Mouse (Mus musculus): ENCODE data around the gene Tmtc1. TPM values are rescaled to one million over a fixed set of nuclear protein-coding genes. Genes with fewer than 3 reads are reported as not detected.

The Tmtc1 gene
- total RNA-seq, 2 experiments from 2014 or later, result 32.5 to 33.4 TPM

DNA sequence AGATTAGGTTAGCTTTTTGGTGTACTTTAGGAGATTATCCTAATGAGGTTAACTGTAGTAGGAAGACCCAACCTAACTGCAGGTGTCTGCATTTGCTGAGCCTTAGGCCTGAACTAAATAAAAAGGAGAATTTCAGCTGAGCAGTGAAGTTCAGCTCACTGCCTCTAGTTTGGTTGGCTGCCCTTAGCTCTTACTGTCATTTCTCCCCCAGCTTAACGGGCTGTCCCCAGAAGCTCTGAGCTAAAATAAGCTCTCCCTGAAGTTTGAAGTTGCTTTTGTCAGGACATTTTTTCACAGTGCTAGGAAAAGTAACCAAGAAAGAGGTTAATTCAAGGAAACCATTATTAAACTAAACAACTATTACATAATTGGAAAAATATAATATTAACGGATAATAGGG lies 115.3 kb downstream of the Tmtc1 start:
- DNase-seq (ENCODE audit: extremely low spot score in 1 of 2, low spot score in 1 of 2), result no peak

DNA sequence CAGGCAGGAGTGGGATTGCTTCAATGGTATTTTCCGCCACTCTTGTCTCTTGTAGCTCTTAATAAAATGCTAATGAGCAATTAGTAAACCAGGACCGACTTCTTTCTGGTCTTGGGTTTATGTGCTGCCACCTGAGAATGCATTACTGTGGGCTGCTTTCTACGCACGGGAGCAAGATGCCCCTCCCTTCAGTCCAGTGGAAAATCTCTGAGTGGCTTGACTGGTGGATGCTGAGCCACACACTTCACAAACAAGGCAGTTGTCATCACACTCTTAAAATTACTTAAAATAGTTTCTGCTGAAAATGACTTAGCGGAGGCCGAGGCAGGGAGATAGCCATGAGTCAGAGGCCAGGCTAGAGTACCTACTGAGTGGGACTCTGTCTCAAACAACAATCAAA lies 116.1 kb downstream of the Tmtc1 start:
- DNase-seq (ENCODE audit: extremely low spot score in 1 of 2, low spot score in 1 of 2), result no peak

GRCm38 (mm10) chr6:148318736-148319135 lies 125.5 kb downstream of the Tmtc1 start:
- no peak for DNase-seq (ENCODE audit: extremely low spot score in 1 of 2, low spot score in 1 of 2)

DNA sequence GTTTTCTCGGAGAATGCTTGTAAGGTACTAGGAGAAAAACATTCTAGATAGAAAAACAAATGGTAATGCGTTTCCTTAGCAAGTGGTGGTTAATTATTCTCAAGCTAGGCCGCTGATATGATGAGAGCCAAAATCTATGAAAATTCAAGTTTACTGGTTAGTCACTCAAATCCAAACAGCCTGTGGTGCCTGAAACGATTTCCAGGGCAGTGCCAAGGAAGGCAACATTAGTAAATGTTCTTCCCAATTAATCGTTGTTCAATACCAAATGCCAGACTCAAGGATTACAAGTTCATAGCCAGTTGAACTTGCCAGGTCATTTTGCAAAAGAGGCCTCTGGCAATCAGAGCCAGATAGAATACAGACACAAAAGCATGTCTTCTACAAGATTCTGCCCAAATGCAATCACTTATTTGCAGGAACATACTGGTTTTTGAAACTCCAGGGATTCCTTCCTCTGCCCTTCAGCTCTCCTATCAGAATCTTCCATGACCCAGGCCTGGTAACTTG lies 128.6 kb downstream of the Tmtc1 start:
- no peak for DNase-seq (ENCODE audit: extremely low spot score in 1 of 2, low spot score in 1 of 2)

GRCm38 (mm10) chr6:148315106-148315505 lies 129.1 kb downstream of the Tmtc1 start:
- DNase-seq (ENCODE audit: extremely low spot score in 1 of 2, low spot score in 1 of 2), result no peak

DNA sequence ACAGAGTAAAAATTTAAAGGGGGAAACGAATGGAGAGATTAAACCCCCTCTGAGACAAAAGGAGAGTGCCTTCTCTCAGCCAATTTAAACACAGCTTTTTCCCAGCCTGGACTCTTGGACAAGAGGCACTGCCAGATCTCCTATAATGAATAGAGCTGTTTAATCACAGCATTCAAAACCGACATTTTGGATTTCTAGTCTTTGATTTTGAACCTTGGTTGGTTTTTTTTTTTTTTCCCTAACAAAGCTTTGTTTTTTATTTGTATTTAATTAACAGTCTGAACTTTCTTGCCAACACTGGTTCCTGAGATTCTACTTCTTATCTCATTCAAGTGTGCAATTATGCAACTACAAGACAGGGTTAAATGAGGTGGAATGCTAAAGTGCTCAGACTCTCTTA lies 133.2 kb downstream of the Tmtc1 start:
- no peak for DNase-seq (ENCODE audit: extremely low spot score in 1 of 2, low spot score in 1 of 2)

DNA sequence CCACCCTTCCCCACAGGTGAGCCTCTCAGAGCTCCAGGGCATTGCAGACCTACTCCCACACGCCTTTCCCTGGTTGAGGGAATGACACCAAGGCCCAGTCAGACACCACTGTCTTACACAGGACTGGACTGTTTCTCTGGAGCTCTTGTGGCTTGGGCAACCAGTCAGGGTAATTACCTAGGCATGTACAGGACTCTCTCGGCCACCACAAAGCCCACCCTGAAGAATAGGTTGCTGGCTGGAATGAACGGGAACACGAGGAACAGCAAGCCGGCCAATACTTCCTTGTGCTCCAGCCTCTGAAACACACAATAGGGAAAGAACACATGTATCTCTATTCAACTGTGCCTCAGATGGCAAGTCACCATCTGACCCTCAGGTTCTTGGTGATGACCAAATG lies 138.4 kb downstream of the Tmtc1 start:
- DNase-seq (ENCODE audit: extremely low spot score in 1 of 2, low spot score in 1 of 2), result no peak

- DNase-seq (ENCODE audit: extremely low spot score in 1 of 2, low spot score in 1 of 2), result no peak
These were observed 139.0 kb downstream of the Tmtc1 start for GRCm38 (mm10) chr6:148305191-148305590.

- DNase-seq (ENCODE audit: extremely low spot score in 1 of 2, low spot score in 1 of 2), result no peak
These were observed 141.9 kb downstream of the Tmtc1 start for GRCm38 (mm10) chr6:148302261-148302660.

DNA sequence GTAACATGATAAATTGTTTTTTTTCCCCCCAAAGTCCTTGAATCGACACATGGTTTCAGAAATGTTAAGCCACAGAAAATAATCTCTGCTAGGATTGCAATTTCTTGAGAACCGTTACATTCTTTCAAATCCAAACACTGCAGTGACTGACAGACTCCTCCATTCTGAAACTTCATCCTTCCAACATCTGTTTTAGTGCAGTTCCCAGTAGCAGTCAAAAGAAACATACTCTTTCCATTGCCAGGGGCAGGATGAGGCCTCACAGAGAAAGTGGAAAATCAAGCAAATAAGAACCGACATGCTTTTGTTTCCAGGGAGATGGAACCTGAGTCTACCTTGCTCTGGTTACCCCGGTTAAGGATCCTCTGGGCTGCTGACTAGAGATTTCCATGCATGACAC lies 147.1 kb downstream of the Tmtc1 start:
- no peak for DNase-seq (ENCODE audit: extremely low spot score in 1 of 2, low spot score in 1 of 2)

GRCm38 (mm10) chr6:148296418-148296817 lies 147.8 kb downstream of the Tmtc1 start:
- DNase-seq (ENCODE audit: extremely low spot score in 1 of 2, low spot score in 1 of 2), result no peak

DNA sequence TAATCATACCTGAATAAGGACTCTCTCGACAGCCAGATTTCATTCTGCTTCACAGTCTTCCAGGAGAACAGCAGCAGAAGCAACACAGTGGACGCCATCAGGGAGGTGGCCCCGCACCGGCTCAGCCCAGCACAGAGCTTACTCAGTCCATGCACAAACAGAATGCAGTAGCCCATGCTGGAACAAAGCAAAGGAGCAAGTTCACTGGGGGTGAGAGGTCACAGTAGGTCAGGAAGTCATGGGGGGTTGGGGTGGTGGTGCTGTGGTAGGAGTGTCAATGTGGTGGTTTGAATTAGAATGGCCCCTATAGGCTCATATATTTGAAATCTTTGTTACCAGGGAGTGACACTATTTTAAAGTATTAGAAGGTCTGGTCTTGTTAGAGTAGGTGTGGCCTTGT lies 149.7 kb downstream of the Tmtc1 start:
- DNase-seq (ENCODE audit: extremely low spot score in 1 of 2, low spot score in 1 of 2), result no peak

DNA sequence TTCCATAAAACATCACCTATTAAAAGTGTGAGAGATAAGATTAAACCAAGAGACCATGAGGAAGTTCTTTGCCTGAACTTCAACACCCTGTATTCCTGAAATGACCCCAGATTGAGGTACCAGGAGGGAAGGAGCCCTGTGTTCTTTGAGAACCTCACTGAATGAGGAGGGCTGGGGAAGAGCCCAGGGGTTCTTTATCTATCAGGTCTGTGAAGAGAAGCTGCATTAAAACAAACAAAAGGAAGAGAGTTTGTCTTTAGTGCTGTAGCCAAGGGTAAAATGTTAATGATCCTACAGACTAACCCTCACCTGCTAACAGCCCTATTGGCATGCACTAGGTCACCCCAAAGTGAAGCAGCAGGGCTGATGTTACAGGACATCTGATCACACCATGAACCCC lies 153.3 kb downstream of the Tmtc1 start:
- DNase-seq (ENCODE audit: extremely low spot score in 1 of 2, low spot score in 1 of 2), result no peak

DNA sequence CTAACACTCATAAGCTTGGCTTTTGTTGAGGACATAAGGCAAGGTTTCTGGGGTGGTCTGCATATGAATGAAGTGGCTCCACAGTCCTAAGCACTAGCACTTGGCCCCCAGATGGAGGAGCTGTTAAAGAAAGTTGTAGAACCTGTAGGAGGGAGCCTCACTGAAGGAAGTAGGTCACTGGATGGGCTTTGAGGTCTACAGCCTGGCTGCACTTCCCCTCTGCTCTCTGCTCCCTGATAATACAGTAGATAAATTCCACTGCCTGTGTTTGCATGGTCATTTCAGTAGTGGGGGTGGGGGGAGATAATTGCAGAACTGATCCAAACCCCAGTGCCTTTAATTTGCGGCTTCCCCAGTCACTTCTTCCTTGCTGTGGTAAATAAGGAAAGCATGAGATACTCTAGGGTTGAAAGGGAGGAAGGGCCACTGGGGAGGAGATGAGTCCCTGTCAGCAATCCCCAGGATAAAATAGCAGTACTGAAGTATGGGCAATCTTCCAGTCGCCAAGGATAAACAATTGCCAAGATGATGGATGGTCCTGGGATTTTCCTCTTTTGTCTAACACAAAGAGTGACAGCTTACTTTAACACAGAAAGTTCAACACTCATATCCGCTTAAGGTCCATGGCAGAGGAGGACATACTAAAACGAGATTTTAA lies 160.8 kb downstream of the Tmtc1 start:
- no peak for DNase-seq (ENCODE audit: extremely low spot score in 1 of 2, low spot score in 1 of 2)

DNA sequence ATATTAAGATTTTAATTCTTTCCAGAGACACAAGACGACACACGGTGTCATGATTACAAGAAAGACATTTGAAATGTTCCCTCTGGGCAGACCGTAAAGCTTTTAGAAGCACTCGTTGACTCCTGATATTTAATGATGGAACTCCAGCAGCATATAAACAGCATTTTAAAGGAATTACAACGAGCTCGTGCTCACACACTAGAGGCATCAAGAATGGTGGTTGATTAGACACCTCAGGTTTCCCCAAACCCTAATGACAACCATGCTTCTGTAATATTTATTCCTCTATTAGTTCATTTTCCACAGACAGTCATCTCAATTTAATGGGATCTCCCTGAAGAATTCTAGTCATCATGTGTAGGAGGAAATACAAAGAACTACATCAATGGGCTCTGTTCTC lies 164.9 kb downstream of the Tmtc1 start:
- no peak for DNase-seq (ENCODE audit: extremely low spot score in 1 of 2, low spot score in 1 of 2)

DNA sequence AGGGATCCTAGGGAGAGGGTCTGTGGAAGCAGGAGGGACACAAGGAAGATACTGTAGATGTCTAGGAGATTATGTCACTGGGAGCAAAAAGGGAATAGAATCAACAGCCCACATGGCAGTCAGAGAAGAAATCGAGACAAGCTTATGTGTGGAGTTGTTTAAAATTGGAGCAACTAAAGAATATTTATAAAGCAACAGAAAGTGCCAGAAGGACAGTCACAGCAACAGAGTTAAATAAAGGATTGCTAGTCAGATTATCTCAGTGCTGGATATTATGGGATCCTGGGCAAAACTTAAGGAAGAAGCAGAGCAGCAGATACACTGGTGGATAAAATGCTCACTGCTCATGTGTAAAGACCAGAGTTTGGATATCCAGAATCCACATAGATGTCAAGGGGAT lies 167.8 kb downstream of the Tmtc1 start:
- DNase-seq (ENCODE audit: extremely low spot score in 1 of 2, low spot score in 1 of 2), result no peak

DNA sequence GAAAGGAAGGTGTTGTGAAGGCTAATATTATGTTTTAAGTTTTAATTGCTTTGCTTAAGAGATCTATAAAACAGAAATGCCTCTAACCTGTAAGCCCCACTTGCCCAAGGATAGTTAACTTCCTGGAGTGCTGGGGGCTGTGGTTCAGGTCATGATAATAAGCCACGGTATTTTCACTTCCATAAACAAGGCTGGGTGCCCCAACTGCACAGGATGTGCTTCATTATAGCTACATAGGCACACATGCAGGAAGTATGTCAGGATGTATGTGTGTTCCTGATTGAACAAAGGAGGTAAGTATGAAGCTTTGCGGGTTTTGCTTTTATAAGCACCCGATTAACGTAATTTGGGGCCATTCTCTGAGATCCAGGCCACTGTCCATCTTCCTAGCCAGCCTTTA lies 169.1 kb downstream of the Tmtc1 start:
- no peak for DNase-seq (ENCODE audit: extremely low spot score in 1 of 2, low spot score in 1 of 2)

- DNase-seq (ENCODE audit: extremely low spot score in 1 of 2, low spot score in 1 of 2), result no peak
These were observed 183.5 kb downstream of the Tmtc1 start for GRCm38 (mm10) chr6:148260729-148261101.

DNA sequence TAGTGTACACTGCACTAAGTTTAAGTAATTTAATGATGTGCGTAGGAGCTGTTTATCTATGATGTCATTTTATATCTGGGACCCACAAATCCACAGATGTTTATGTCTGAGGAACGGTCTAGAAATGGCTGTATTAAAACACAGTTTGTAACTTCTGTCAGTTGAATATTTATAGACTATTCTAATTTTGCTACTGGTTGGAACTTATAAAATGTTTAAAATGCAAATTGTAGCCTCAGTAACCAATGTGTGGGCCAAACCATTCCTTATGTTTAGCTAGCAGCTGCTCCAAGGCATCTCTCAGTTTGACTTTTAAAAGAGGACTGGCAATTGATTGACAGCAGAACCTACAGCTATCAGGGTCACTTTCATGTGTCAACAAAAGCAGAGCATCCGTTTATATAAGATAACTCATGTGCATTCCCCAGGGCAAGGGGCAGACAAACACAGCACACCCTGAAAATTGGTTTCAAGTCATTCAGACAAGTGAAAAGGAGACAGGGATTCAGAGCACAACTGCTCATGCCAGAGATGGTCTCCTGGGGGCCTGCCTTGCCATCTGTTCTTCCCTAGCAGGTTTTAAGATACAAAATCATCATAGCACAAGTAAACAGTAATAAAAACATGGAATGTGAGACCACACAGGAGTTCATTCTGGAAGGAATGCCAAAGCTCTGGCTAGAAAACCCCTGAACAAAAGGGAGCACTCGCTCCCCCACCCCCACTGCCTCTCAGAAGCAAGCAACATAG lies 184.0 kb downstream of the Tmtc1 start:
- DNase-seq (ENCODE audit: extremely low spot score in 1 of 2, low spot score in 1 of 2), result no peak

GRCm38 (mm10) chr6:148259074-148259473 lies 185.1 kb downstream of the Tmtc1 start:
- no peak for DNase-seq (ENCODE audit: extremely low spot score in 1 of 2, low spot score in 1 of 2)

DNA sequence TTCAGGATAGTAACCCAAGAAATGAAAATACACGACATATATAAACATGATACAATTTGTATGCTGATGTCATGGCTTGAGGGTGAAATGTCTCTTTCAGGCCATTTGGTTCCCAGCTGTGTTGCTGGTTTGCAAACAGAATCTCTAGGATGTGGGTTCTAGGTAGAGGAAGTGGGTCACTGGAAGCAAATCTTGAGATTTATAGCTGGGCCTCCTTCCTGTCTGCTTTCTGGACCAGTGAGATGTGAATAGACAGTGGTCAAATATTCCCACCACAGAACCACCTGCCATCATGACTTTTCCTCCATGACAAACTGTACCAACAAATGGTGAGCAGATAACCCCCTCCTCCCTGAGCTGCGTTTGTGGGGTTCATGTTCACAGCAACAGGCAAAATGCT lies 186.4 kb downstream of the Tmtc1 start:
- DNase-seq (ENCODE audit: extremely low spot score in 1 of 2, low spot score in 1 of 2), result no peak

GRCm38 (mm10) chr6:148256109-148256508 lies 188.1 kb downstream of the Tmtc1 start:
- DNase-seq (ENCODE audit: extremely low spot score in 1 of 2, low spot score in 1 of 2), result no peak

Data from layer of hippocampus, postnatal 25 days (tissue).